Mouse (Mus musculus): ENCODE results near the gene 0610030E20Rik.

- TF ChIP-seq CTCF (IDR thresholded peaks at IDR 0.05; ENCODE audit: borderline replicate concordance, control insufficient read depth, extremely low read depth, insufficient read depth, low read length, poor library complexity) (no peak), POLR2A (IDR thresholded peaks at IDR 0.05; ENCODE audit: control insufficient read depth, extremely low read depth, insufficient read depth, low read length, poor library complexity) (no peak)
Measured at GRCm38 (mm10) chr6:72356001-72356532, 8.9 kb downstream of the 0610030E20Rik start.
